ENCODE assay signal across 13 mouse cellular contexts in the genomic region with DNA sequence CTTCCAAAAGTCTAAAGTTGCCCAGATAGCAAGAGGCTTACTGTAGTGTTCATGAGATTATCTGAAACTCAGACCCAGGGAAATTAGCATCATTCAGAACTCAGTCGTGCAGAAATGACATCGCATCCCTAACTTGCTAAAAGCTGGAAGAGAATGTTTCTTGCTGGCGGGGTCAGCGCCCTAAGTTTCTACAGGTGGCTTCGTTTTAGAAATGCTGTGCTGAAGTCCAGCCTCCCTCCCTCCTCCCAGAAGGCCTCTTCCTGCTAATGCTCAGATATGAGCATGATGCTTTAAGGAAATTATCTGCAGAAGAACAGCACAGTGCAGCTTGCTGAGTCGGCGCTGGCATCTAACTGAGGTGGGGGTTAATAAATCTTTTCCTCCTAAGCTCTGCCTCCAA.
DNase-seq lines count a peak whose midpoint lies in the region; ATAC-seq and TF ChIP-seq lines count a peak whose summit lies in the region.
"Had no signal": no experiment of that assay in that cellular context is flagged by ENCODE, and none has a peak within 500 bp of the region (broad histone marks: within the 10 kb centered on the region; RNA-seq: fewer than 3 reads in every experiment).

No protein-coding gene starts in this region.

- H3K9ac ChIP-seq in forebrain, embryonic 12.5 days, result no peak overlapping the region
- H3K9ac ChIP-seq in forebrain, embryonic 15.5 days (replicated peaks), result no peak overlapping the region
- no peak overlapping the region for H3K9ac ChIP-seq in kidney, postnatal 0 days (ENCODE audit: low read depth, low read length)
- no peak overlapping the region for H3K9ac ChIP-seq in kidney, embryonic 15.5 days
- no peak overlapping the region for H3K9ac ChIP-seq in liver, postnatal 0 days (replicated peaks)
- H3K9ac ChIP-seq: heart, embryonic 12.5 days; lung, embryonic 15.5 days had no signal

- H3K27me3 ChIP-seq in forebrain, embryonic 12.5 days, result no peaks in the 10 kb centered on the region
- H3K27me3 ChIP-seq in forebrain, embryonic 15.5 days, result no peaks in the 10 kb centered on the region
- no peaks in the 10 kb centered on the region for H3K27me3 ChIP-seq in kidney, postnatal 0 days (ENCODE audit: insufficient read depth, low read length)
- H3K27me3 ChIP-seq in kidney, embryonic 15.5 days, result no peaks in the 10 kb centered on the region
- H3K27me3 ChIP-seq in liver, postnatal 0 days (ENCODE audit: insufficient read depth, low read length), result no peaks in the 10 kb centered on the region
- H3K27me3 ChIP-seq: heart, embryonic 12.5 days; lung, embryonic 15.5 days had no signal

- intact Hi-C loops in heart, postnatal 25 days (cut with DNase I), result no loop called here

- H3K36me3 ChIP-seq in forebrain, embryonic 12.5 days (replicated peaks), result peaks cover 7% of the 10 kb centered on the region; the same call in 1 of the 2 replicates
- H3K36me3 ChIP-seq in forebrain, embryonic 15.5 days, result no peaks in the 10 kb centered on the region
- no peaks in the 10 kb centered on the region for H3K36me3 ChIP-seq in kidney, postnatal 0 days (ENCODE audit: insufficient read depth, low read length)
- H3K36me3 ChIP-seq in kidney, embryonic 15.5 days, result no peaks in the 10 kb centered on the region; the same call in 1 of the 2 replicates
- H3K36me3 ChIP-seq in liver, postnatal 0 days (replicated peaks; ENCODE audit: insufficient read depth, low read length), result no peaks in the 10 kb centered on the region
- H3K36me3 ChIP-seq: heart, embryonic 12.5 days; lung, embryonic 15.5 days had no signal

- no peak overlapping the region for H3K4me3 ChIP-seq in forebrain, embryonic 12.5 days (replicated peaks)
- H3K4me3 ChIP-seq in forebrain, embryonic 15.5 days, result no peak overlapping the region
- no peak overlapping the region for H3K4me3 ChIP-seq in kidney, postnatal 0 days (replicated peaks; ENCODE audit: low read depth, low read length)
- H3K4me3 ChIP-seq in kidney, embryonic 15.5 days (replicated peaks), result no peak overlapping the region
- no peak overlapping the region for H3K4me3 ChIP-seq in liver, postnatal 0 days (ENCODE audit: low read depth, low read length)
- H3K4me3 ChIP-seq: heart, embryonic 12.5 days; lung, embryonic 15.5 days had no signal

- no peak overlapping the region for H3K4me2 ChIP-seq in forebrain, embryonic 12.5 days
- no peak overlapping the region for H3K4me2 ChIP-seq in forebrain, embryonic 15.5 days (replicated peaks)
- H3K4me2 ChIP-seq in kidney, postnatal 0 days (ENCODE audit: low read length), result no peak overlapping the region
- H3K4me2 ChIP-seq in kidney, embryonic 15.5 days, result no peak overlapping the region
- H3K4me2 ChIP-seq in liver, postnatal 0 days (ENCODE audit: low read depth, low read length), result no peak overlapping the region
- H3K4me2 ChIP-seq: heart, embryonic 12.5 days; lung, embryonic 15.5 days had no signal

- peaks cover 9% of the 10 kb centered on the region for H3K4me1 ChIP-seq in forebrain, embryonic 12.5 days
- H3K4me1 ChIP-seq in forebrain, embryonic 15.5 days, result peaks cover 9% of the 10 kb centered on the region; the same call in 1 of the 2 replicates
- peaks cover 5% of the 10 kb centered on the region; the same call in 1 of the 2 replicates for H3K4me1 ChIP-seq in kidney, postnatal 0 days (replicated peaks; ENCODE audit: insufficient read depth, low read length)
- H3K4me1 ChIP-seq in kidney, embryonic 15.5 days, result peaks cover 8% of the 10 kb centered on the region
- peaks cover 10% of the 10 kb centered on the region for H3K4me1 ChIP-seq in liver, postnatal 0 days (ENCODE audit: insufficient read depth)
- H3K4me1 ChIP-seq: lung, embryonic 15.5 days had no signal

- no peak for TF ChIP-seq EP300 in liver, postnatal 0 days (IDR thresholded peaks at IDR 0.05; ENCODE audit: low read depth)

- WGBS in forebrain, embryonic 12.5 days, result 44% methylated on average over 7 of the region's 7 CpGs
- 33% methylated on average over 7 of the region's 7 CpGs for WGBS in forebrain, embryonic 15.5 days
- 25% methylated on average over 7 of the region's 7 CpGs for WGBS in kidney, postnatal 0 days
- WGBS in kidney, embryonic 15.5 days, result 33% methylated on average over 7 of the region's 7 CpGs
- WGBS in liver, postnatal 0 days (ENCODE audit: insufficient replicate concordance), result 53% methylated on average over 7 of the region's 7 CpGs

- H3K9me3 ChIP-seq in forebrain, embryonic 12.5 days, result no peaks in the 10 kb centered on the region
- H3K9me3 ChIP-seq in forebrain, embryonic 15.5 days, result no peaks in the 10 kb centered on the region
- no peaks in the 10 kb centered on the region for H3K9me3 ChIP-seq in kidney, postnatal 0 days (replicated peaks; ENCODE audit: low read length)
- no peaks in the 10 kb centered on the region for H3K9me3 ChIP-seq in kidney, embryonic 15.5 days (replicated peaks)
- H3K9me3 ChIP-seq in liver, postnatal 0 days (ENCODE audit: low read length), result no peaks in the 10 kb centered on the region
- H3K9me3 ChIP-seq: heart, embryonic 12.5 days; lung, embryonic 15.5 days had no signal

- DNase-seq in kidney, postnatal 0 days (ENCODE audit: low spot score), result no peak
- DNase-seq in NIH3T3 (ENCODE audit: low read depth), result peak; percentile 32
- peak; percentile 31 for DNase-seq in kidney, postnatal 14 days
- no peak for DNase-seq in liver, postnatal 0 days
- DNase-seq in heart, postnatal 25 days (ENCODE audit: low spot score), result no peak
- DNase-seq: adrenal gland, postnatal 25 days; gastrocnemius, postnatal 14 days; liver had no signal

- no peak for ATAC-seq in forebrain, embryonic 12.5 days (ENCODE audit: low FRiP score)
- no peak for ATAC-seq in forebrain, embryonic 15.5 days (replicated peaks)
- ATAC-seq in kidney, postnatal 0 days (replicated peaks; ENCODE audit: low FRiP score, low read depth), result no peak; the same call in 1 of the 2 replicates
- no peak for ATAC-seq in kidney, embryonic 15.5 days (replicated peaks; ENCODE audit: low FRiP score)
- ATAC-seq in liver, postnatal 0 days, result no peak

- H3K27ac ChIP-seq in forebrain, embryonic 12.5 days, result 0 out of 2 replicates have a peak overlapping the region, but pooled peaks have one; percentile 5
- no peak overlapping the region for H3K27ac ChIP-seq in forebrain, embryonic 15.5 days (replicated peaks)
- peak overlapping the region; percentile 25; the same call in 1 of the 2 replicates for H3K27ac ChIP-seq in kidney, postnatal 0 days
- H3K27ac ChIP-seq in kidney, embryonic 15.5 days, result no peak overlapping the region; the same call in 1 of the 2 replicates
- no peak overlapping the region for H3K27ac ChIP-seq in liver, postnatal 0 days (ENCODE audit: low read depth)
- H3K27ac ChIP-seq: lung, embryonic 15.5 days had no signal

- TF ChIP-seq CTCF in kidney, postnatal 0 days (IDR thresholded peaks at IDR 0.05; ENCODE audit: low read depth), result no peak
- no peak for TF ChIP-seq CTCF in liver, postnatal 0 days (IDR thresholded peaks at IDR 0.05; ENCODE audit: low read depth)

Comparison
In these comparisons a context has a peak if more than half of its experiments do, and no peak if none do; other contexts are left out.
1. H3K27ac ChIP-seq: peak in forebrain, embryonic 12.5 days (single experiment) and kidney, postnatal 0 days (single experiment); none in forebrain, embryonic 15.5 days (single experiment), kidney, embryonic 15.5 days (single experiment) and liver, postnatal 0 days (single experiment).
2. DNase-seq: peak in NIH3T3 (single experiment) and kidney, postnatal 14 days (single experiment); none in kidney, postnatal 0 days (single experiment), liver, postnatal 0 days (single experiment) and heart, postnatal 25 days (single experiment).